Mouse (Mus musculus): ENCODE results near the gene Gm38431.

DNA sequence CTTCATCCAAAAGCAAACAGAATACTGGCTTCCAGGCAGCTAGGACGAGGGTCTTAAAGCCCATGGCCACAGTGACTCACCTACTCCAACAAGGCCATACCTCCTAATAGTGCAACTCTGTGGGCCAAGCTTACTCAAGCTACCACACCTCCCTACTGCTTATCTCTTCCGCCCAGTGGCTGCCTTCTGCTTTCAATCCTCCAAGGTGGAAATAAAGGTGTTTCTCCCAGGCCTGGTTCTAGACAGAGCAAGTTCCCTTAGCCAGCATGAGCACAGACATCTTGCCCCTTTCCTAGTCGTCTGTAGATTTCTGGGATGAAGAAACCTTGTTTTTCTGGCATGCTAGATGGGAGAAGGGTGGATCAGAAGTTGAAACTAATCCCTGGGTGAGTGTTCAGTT, 52.0 kb downstream of the Gm38431 start:
- no peak for TF ChIP-seq USF2 (conservative IDR thresholded peaks at IDR 0.05; ENCODE audit: low read depth, low read length)
- no peak for TF ChIP-seq POLR2AphosphoS2 (IDR thresholded peaks at IDR 0.05; ENCODE audit: low read depth, low read length)
- TF ChIP-seq GABPA (IDR thresholded peaks at IDR 0.05; ENCODE audit: insufficient replicate concordance, low read depth, low read length): no peak
- TF ChIP-seq SIN3A (IDR thresholded peaks at IDR 0.05; ENCODE audit: low read length): no peak
- no peak for TF ChIP-seq POLR2A (IDR thresholded peaks at IDR 0.05; ENCODE audit: low read depth, low read length)
- TF ChIP-seq CTCF (conservative IDR thresholded peaks at IDR 0.05 in 1 of 2, IDR thresholded peaks at IDR 0.05 in 1 of 2; ENCODE audit: low read depth in 2 of 2, low read length in 2 of 2): no peak
